Mouse (Mus musculus) heart, postnatal 36 days (tissue): ENCODE measurements around the gene Borcs7. TPM values are rescaled to one million over a fixed set of nuclear protein-coding genes. Genes with fewer than 3 reads are reported as not detected.
A peak's percentile ranks its signal among the peaks of the same experiment; 100 is the strongest.

Experiments used
- DNase-seq, 2 experiments: peaks; one replicate each; pipeline ENCODE4 v3.0.0; 2021 to 2022
- intact Hi-C: fragments of 180-260 bp; cut with DNase I; formaldehyde crosslinking; loops from one replicate; pipeline ENCODE4 v1.15.1; 2025
- total RNA-seq, 2 experiments: library from RNA; stranded (reverse); gene quantifications; 2 replicates each; pipeline ENCODE4 v1.2.3; 2021

Borcs7 gene
- total RNA-seq, 2 experiments from 2014 or later: 9.3 to 9.5 TPM

DNA sequence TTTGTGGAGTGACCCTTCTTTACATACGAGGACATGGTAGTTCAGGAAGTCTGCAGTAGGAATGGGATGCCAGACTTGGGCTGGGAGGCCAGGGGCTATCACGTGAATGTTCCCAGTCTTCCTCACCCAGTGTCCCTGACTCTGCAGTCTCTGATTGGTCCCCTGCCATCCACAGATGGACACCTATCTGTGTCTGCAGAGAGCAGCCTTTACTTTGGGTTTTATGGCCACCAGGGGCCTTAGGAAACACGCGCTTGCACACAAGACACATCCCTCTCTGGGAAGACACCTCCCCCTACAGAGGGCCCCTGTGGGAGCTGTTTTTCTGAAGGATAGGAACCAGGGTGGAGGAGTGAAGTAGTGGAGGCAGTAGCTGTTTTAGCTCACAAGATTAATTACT lies 28.2 kb upstream of the Borcs7 start:
- no peak for DNase-seq
- intact Hi-C loops: no loop called here

GRCm38 (mm10) chr19:46662214-46662613 lies 27.5 kb upstream of the Borcs7 start:
- intact Hi-C loops: no loop called here
- DNase-seq: no peak

DNA sequence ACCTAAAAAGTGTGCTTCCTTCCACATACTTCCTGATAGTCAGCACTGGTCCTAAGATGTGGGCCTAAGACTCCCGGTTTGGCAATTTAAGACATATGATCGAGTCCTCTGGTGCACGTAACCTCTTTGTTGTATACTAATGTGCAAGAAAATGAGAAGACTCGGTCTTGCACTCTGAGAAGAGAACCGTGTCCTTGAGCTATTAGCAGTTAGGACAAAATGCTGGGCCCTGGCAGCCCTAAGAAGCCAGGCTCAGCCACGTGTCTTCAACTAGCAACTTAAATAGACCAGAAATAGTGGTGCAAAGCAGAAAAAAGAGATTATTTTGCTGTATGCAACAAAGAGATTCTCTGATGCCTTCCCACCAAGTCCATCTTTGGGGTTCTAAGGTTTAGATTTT lies 26.9 kb upstream of the Borcs7 start:
- no peak for DNase-seq
- intact Hi-C loops: no loop called here

DNA sequence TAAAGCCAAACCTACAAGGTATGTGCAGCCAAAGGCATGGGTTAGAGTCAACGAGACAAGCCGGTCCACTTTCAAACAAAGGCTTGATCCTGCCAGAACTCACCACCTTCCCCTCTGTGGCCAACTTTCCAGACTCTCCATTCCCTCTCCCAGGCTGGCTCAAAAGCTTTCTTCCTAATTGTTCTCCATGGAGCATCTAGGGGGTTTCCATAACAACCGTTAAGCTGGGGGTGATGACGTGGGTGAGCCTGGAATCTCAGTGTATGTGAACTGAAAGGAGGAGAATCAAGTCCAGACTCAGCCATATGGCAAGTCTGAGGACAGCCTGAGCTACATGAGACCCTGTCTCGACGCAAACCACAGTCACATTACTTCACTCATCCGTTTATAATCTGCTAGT lies 24.2 kb upstream of the Borcs7 start:
- intact Hi-C loops: no loop called here
- no peak for DNase-seq

DNA sequence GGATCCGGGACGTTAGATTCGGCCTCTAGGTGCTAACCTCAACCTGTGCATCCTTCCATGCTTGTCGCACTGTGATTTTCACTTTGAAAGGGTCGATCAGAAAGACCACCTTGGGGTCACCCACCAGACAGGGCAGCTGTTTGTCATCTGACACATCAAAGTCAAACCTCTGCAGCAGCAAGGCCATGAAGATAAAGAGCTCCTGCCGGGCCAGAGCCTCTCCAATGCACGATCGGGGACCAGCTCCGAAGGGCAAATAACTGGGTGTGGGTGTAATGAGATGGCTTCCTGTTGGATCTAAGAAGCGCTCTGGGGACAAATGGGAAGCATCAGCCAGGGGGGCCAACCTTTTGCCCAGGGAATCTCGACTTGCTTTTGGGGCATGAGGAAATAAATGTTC lies 22.4 kb upstream of the Borcs7 start:
- DNase-seq: no peak
- intact Hi-C loops: no loop called here

- intact Hi-C loops: no loop called here
Observed at GRCm38 (mm10) chr19:46668263-46668662, 21.4 kb upstream of the Borcs7 start.

DNA sequence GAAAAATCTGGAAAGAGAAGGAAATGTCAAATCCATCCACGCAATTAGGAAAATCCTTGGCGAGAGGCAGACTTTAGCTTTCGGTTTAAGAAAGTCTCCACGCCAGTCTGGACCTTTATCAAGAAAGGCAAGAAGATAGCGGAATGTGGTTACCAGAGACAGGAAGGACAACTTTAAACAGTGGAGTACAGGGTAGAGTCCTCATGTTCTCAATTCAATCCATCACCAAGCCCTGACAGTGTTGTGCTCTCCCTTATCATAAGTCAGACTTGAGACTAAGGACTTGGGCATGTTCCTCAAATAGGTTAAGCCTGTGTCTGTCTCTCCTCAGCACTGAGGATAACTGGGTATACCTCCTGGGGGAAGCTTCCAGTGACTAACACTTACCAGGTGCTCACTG lies 19.9 kb upstream of the Borcs7 start:
- intact Hi-C loops: loop anchor here (1.0 to 5.0 kb wide), 4 partner anchors 70 to 322 kb away; no protein-coding TSS in a partner anchor

More at GRCm38 (mm10) chr19:46668263-46668662, 21.4 kb upstream of the Borcs7 start:
- no peak for DNase-seq

GRCm38 (mm10) chr19:46670691-46671090 lies 19.0 kb upstream of the Borcs7 start:
- intact Hi-C loops: loop anchor here (1.0 to 5.0 kb wide), 4 partner anchors 70 to 322 kb away; no protein-coding TSS in a partner anchor
- DNase-seq: peak; percentile 68 to 71

More for the DNA sequence above, 19.9 kb upstream of the Borcs7 start:
- DNase-seq: no peak

- DNase-seq: no peak
- intact Hi-C loops: loop anchor here (5.0 kb wide), 1 partner anchor 319 kb away; no protein-coding TSS in a partner anchor
Observed at GRCm38 (mm10) chr19:46672766-46673418, 16.8 kb upstream of the Borcs7 start, which contains the start of gene Cyp17a1. TSS of gene Cyp17a1 (minus strand) at chr19:46673172.

DNA sequence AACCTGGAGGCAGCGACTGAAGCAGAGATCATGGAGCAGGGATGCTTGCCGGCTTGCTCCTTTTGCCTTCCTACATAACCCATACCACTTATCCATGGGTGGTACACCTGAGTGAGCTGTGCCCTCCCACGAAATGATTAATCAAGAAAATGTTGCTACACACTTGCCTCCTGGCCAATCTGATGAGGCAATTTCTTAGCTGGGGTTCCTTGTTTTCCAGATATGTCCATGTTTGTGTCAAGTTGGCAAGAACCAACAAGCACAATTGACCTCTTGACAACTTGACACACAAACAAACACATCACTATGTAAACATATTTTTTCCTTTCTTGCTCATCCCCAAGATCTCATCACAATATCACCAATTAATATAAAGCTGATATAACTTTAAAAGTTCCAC lies 14.1 kb upstream of the Borcs7 start:
- intact Hi-C loops: no loop called here
- DNase-seq: no peak

DNA sequence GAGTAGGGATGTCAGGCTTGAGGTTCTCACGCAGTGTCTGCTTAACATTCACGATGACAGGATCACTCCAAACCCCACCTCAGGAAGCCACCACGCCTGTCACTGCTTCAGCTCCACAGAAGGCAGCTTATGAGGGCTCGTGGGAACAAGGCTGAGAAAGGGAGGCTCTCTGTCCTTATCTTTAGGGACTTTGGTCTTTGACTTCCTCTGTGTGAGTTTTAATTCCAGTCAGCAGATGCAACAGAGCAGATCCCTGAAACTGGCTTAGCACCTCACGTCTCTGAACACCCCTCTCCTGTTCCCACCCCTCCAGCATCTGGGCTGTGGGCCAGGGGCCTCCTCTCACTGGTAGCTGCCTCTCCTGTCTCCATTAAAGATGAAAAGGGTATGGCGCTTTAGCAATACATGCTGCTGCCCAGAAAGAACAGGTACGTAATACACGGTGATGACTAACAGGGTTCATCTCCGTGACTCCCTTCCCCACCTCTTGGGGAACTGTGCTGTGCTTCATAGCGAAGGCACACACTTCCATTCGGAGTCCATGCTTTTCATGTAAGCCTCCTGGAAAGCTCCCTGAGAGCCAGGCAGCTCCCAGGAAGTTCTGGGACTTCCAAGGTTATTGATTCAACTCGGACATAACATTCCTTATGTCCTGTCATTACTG lies 9.9 kb upstream of the Borcs7 start:
- DNase-seq: no peak
- intact Hi-C loops: no loop called here

GRCm38 (mm10) chr19:46690387-46690786 lies 681 bp downstream of the Borcs7 start:
- intact Hi-C loops: loop anchor here (2.0 kb wide), 1 partner anchor 16 kb away; the partner anchor contains the start of gene As3mt
- DNase-seq: no peak

- no peak for DNase-seq
- intact Hi-C loops: loop anchor here (2.0 kb wide), 1 partner anchor 16 kb away; the partner anchor contains the start of gene As3mt
Observed at GRCm38 (mm10) chr19:46691078-46691477, 1.4 kb downstream of the Borcs7 start.

- intact Hi-C loops: no loop called here
- DNase-seq: no peak
Observed at GRCm38 (mm10) chr19:46693146-46693545, 3.4 kb downstream of the Borcs7 start.

- no peak for DNase-seq
- intact Hi-C loops: no loop called here
Observed at GRCm38 (mm10) chr19:46696482-46696881, 6.8 kb downstream of the Borcs7 start.

- intact Hi-C loops: no loop called here
- DNase-seq: no peak
Observed at GRCm38 (mm10) chr19:46696943-46697342, 7.2 kb downstream of the Borcs7 start.

DNA sequence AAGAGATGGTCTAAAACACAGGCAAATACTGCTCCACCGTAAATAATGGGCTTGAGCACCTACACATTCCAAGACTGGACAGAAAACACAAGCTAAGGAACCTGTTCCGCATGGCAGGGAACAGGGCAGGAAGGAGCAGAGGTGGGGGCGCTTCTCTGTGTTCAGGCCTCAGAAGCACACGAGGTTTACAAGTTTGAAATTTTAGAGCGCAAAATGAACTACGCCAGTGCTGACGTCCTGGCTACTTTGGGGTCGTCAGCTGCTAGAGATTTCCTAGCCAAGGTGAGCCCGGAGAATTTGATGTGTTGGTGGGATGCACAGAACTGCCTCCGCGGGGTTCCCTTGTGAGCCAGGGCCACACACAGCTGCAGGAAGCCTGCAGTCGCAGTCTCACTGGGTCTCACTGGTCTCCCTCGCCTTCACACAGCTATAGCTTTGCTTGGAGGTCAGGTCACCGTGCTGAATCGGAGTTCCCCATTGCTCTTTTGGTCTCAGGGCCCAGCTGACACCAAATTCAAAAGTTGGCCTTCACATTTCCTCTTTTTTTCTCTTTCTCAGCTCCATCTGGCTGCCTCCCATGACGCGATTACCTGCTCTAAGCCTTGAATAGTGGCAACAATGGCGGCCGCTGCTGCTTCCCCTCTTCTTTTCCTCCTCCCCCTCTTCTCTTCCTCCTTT lies 8.3 kb downstream of the Borcs7 start:
- no peak for DNase-seq
- intact Hi-C loops: no loop called here

GRCm38 (mm10) chr19:46699011-46699481 lies 9.3 kb downstream of the Borcs7 start:
- DNase-seq: peak in 1 of 2 experiments; percentile 6

DNA sequence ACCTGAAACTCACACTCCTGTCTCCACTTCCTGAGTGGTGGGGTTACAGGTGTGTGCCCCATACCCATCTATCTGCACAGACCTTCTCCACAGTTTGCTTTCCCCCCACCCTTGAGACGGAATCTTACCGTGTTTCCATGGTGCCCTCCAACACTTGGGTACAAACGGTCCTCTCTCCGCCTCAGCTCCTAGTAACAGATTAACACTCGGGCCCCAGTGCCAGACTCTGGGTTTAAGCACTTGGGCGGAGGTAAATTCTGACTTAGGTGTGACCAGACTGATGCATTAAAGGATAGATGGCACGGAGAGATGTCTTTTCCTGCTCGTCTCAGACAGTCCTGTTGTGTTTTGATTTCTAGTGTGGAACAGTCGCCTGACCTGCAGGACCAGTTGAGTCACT lies 11.4 kb downstream of the Borcs7 start:
- no peak for DNase-seq
- intact Hi-C loops: no loop called here

More at GRCm38 (mm10) chr19:46699011-46699481, 9.3 kb downstream of the Borcs7 start:
- intact Hi-C loops: no loop called here

GRCm38 (mm10) chr19:46705779-46706495 lies 16.2 kb downstream of the Borcs7 start:
- DNase-seq: no peak
- intact Hi-C loops: loop anchor here (2.0 kb wide), 1 partner anchor 15 kb away; no protein-coding TSS in a partner anchor
